In genomic region chr6:51332841-51333240, GRCm38 (mm10) we compare ENCODE assay signal across 11 mouse cellular contexts.
DNase-seq lines count a peak whose midpoint lies in the region; ATAC-seq lines count a peak whose summit lies in the region.
"Had no signal": no experiment of that assay in that cellular context is flagged by ENCODE, and none has a peak within 500 bp of the region (broad histone marks: within the 10 kb centered on the region; RNA-seq: fewer than 3 reads in every experiment).

No protein-coding gene starts in this region.

- H3K4me3 ChIP-seq in embryonic facial prominence, embryonic 15.5 days (replicated peaks): no peak overlapping the region
- H3K4me3 ChIP-seq in heart, embryonic 11.5 days (ENCODE audit: low read depth, low read length): no peak overlapping the region

- H3K9ac ChIP-seq in embryonic facial prominence, embryonic 15.5 days: no peak overlapping the region
- H3K9ac ChIP-seq in heart, embryonic 11.5 days (ENCODE audit: low read depth, low read length): no peak overlapping the region

- H3K4me1 ChIP-seq in embryonic facial prominence, embryonic 15.5 days: peaks cover 66% of the 10 kb centered on the region
- peaks cover 23% of the 10 kb centered on the region for H3K4me1 ChIP-seq in heart, embryonic 11.5 days (ENCODE audit: control insufficient read depth, insufficient read depth, low read length)

- H3K4me2 ChIP-seq in embryonic facial prominence, embryonic 15.5 days (replicated peaks): peak overlapping the region; percentile 22
- no peak overlapping the region for H3K4me2 ChIP-seq in heart, embryonic 11.5 days
- H3K4me2 ChIP-seq: liver, embryonic 11.5 days had no signal

- ATAC-seq in embryonic facial prominence, embryonic 15.5 days (ENCODE audit: insufficient number of reproducible peaks, low FRiP score, low TSS enrichment, low read depth): no peak
- ATAC-seq in heart, embryonic 11.5 days (replicated peaks; ENCODE audit: insufficient number of reproducible peaks, low FRiP score, low TSS enrichment): no peak

- H3K9me3 ChIP-seq in embryonic facial prominence, embryonic 15.5 days (replicated peaks): no peaks in the 10 kb centered on the region
- no peaks in the 10 kb centered on the region for H3K9me3 ChIP-seq in heart, embryonic 11.5 days (replicated peaks; ENCODE audit: control insufficient read depth, low read length)

- 38% methylated on average over 11 of the region's 11 CpGs for WGBS in embryonic facial prominence, embryonic 15.5 days
- 67% methylated on average over 11 of the region's 11 CpGs for WGBS in heart, embryonic 11.5 days (ENCODE audit: insufficient replicate concordance)

- intact Hi-C loops in left cerebral cortex, postnatal 4 days (cut with DNase I): no loop called here

- H3K27ac ChIP-seq in embryonic facial prominence, embryonic 15.5 days (replicated peaks): peak overlapping the region; percentile 86
- H3K27ac ChIP-seq in heart, embryonic 11.5 days (ENCODE audit: low read depth, low read length): peak overlapping the region; percentile 50

- H3K36me3 ChIP-seq in embryonic facial prominence, embryonic 15.5 days: no peaks in the 10 kb centered on the region
- no peaks in the 10 kb centered on the region for H3K36me3 ChIP-seq in heart, embryonic 11.5 days (ENCODE audit: control insufficient read depth, insufficient read depth, low read length)

- no peaks in the 10 kb centered on the region for H3K27me3 ChIP-seq in embryonic facial prominence, embryonic 15.5 days
- H3K27me3 ChIP-seq in heart, embryonic 11.5 days (ENCODE audit: control insufficient read depth, insufficient read depth, low read length): no peaks in the 10 kb centered on the region

- DNase-seq in left cerebral cortex, postnatal 4 days: peak; percentile 65
- DNase-seq in left cerebral cortex, adult 8-10 months (ENCODE audit: low spot score in 2 of 2): no peak
- DNase-seq in neural tube, embryonic 10.5 days (ENCODE audit: extremely low spot score, low spot score): peak; percentile 25
- no peak for DNase-seq in thymus, postnatal 25 days
- no peak for DNase-seq in spleen, postnatal 4 days (ENCODE audit: low spot score in 2 of 2)
- DNase-seq in layer of hippocampus, adult 9-10 months (ENCODE audit: low spot score): no peak
- DNase-seq: cerebellum, adult 11-12 months; thymus, adult 2 months had no signal

Comparison
In these comparisons a context has a peak if more than half of its experiments do, and no peak if none do; other contexts are left out.
1. DNase-seq: peak in left cerebral cortex, postnatal 4 days (single experiment) and neural tube, embryonic 10.5 days (single experiment); none in left cerebral cortex, adult 8-10 months (0 of 2), thymus, postnatal 25 days (single experiment), spleen, postnatal 4 days (0 of 2) and layer of hippocampus, adult 9-10 months (single experiment).